Mouse (Mus musculus) monocyte, adult 5-6 weeks (primary cell): ENCODE measurements around the gene Mfsd14b. TPM values are rescaled to one million over a fixed set of nuclear protein-coding genes. Genes with fewer than 3 reads are reported as not detected.

ENCODE experiments used
- total RNA-seq: library from RNA; stranded (forward); fragments of 200-1000, 200-491, 200-594 nt; gene quantifications from 3 replicates; pipeline ENCODE4 v1.2.3, GENCODE M21; 2017

The Mfsd14b gene
- total RNA-seq, 1 experiment from 2014 or later, result 181 TPM

Other genes with a start within 250 kb of the Mfsd14b start
- gene Cntnap3, start 209.0 kb downstream of the Mfsd14b start, total RNA-seq, result not detected in 3 replicates
- gene Spata31, start 195.6 kb downstream of the Mfsd14b start, total RNA-seq, result 0.21 to 0.29 TPM in 2 of 3 replicates, not detected in the other
- gene Spata31d1c, start 79.9 kb downstream of the Mfsd14b start, total RNA-seq, result 0.38 TPM in 1 of 3 replicates, not detected in the others
- gene Prss47, start 60.2 kb downstream of the Mfsd14b start, total RNA-seq, result not detected in 3 replicates
- gene Olfr465-ps1, start 25.1 kb upstream of the Mfsd14b start, total RNA-seq, result not detected in 3 replicates
- gene Olfr466, start 37.3 kb upstream of the Mfsd14b start, total RNA-seq, result not detected in 3 replicates
- not detected in 3 replicates for gene Nlrp4f, start 93.0 kb upstream of the Mfsd14b start, total RNA-seq
- not detected in 3 replicates for gene Gm10775, start 146.6 kb upstream of the Mfsd14b start, total RNA-seq
- 20.6 to 43.1 TPM (median 27.9 TPM) in 3 replicates for gene Zfp369, start 165.8 kb upstream of the Mfsd14b start, total RNA-seq